Comparison of ENCODE assay signal across 3 mouse cellular contexts in genomic region chr14:26671870-26672615, GRCm38 (mm10). TPM values are rescaled to one million over a fixed set of nuclear protein-coding genes. Genes with fewer than 3 reads are reported as not detected.
"Had no signal": no experiment of that assay in that cellular context is flagged by ENCODE, and none has a peak within 500 bp of the region (broad histone marks: within the 10 kb centered on the region; RNA-seq: fewer than 3 reads in every experiment).

No protein-coding gene starts in this region.

RNA-seq across cellular contexts. Expression of gene Dnah12, which starts 21.0 kb away (rescaled TPM):
- polyA plus RNA-seq: limb, embryonic 10.5 days; midbrain, embryonic 12.5 days; stomach, embryonic 14.5 days had no signal
